Mouse (Mus musculus): ENCODE data around the gene Cacng2. TPM values are rescaled to one million over a fixed set of nuclear protein-coding genes. Genes with fewer than 3 reads are reported as not detected.

The Cacng2 gene
- under 1 TPM; 0.20 to 0.26 TPM for total RNA-seq (2021)
- long read RNA-seq, experiment 1, partial matches to known transcripts: 0 of 1 reads
- long read RNA-seq, experiment 1, other reads (novel, unspliced or antisense): 1 of 1 reads
- long read RNA-seq, experiment 2: 0 reads

DNA sequence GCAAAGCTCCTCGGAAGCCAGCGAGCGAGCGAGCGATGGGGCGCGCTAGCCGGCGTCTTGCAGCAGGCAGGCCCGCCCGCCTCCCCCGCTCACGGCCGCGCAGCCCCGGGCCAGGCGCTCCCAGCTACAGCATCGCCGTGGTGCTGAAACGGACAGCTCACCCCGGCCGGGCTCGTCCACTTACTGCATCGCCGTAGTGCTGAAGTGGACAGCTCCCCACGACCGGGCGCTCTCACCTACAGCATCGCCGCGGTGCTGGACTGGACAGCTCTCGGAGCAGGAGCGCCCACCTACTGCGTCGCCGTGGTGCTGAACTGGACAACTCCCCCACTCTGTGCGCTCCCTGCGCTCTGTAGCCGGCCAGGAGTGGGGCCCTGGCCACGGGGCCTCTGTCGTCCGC is at the start of gene Cacng2:
Gene Cacng2 (minus strand): TSS at position 325 of the 400 bp plus-strand sequence.
- DNase-seq: peak; percentile 98

- no peak for DNase-seq
Measured at GRCm38 (mm10) chr15:78169566-78169965, 49.7 kb upstream of the Cacng2 start.

GRCm38 (mm10) chr15:78165292-78165691 is 45.5 kb upstream of the Cacng2 start:
- DNase-seq: no peak

GRCm38 (mm10) chr15:78164466-78164865 is 44.6 kb upstream of the Cacng2 start:
- DNase-seq: no peak

GRCm38 (mm10) chr15:78161946-78162345 is 42.1 kb upstream of the Cacng2 start:
- DNase-seq: no peak

- no peak for DNase-seq
Measured at GRCm38 (mm10) chr15:78158335-78158734, 38.5 kb upstream of the Cacng2 start.

- peak in 1 of 2 experiments; percentile 14 for DNase-seq
Measured at GRCm38 (mm10) chr15:78157824-78158223, 38.0 kb upstream of the Cacng2 start.

- no peak for DNase-seq
Measured at GRCm38 (mm10) chr15:78157330-78157729, 37.5 kb upstream of the Cacng2 start.

DNA sequence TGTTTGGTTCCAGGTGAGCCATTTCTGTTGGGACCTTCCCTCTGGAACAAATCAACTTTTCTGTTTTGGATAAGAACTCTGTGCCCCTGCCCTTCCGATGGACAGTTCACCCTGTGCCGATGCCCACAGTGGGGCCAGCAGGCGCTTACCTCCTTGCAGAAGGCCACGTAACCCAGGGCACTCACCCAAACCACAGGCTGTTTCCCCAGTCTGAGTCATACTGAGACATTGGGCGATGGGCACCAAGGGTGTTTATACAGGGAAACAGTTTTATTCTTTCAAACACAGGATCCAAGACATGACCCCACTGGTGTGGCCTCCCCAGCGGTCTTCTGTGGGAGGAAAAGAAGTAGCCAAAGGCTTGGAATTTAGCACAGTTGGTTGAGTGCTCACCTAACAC is 35.6 kb upstream of the Cacng2 start:
- DNase-seq: no peak

DNA sequence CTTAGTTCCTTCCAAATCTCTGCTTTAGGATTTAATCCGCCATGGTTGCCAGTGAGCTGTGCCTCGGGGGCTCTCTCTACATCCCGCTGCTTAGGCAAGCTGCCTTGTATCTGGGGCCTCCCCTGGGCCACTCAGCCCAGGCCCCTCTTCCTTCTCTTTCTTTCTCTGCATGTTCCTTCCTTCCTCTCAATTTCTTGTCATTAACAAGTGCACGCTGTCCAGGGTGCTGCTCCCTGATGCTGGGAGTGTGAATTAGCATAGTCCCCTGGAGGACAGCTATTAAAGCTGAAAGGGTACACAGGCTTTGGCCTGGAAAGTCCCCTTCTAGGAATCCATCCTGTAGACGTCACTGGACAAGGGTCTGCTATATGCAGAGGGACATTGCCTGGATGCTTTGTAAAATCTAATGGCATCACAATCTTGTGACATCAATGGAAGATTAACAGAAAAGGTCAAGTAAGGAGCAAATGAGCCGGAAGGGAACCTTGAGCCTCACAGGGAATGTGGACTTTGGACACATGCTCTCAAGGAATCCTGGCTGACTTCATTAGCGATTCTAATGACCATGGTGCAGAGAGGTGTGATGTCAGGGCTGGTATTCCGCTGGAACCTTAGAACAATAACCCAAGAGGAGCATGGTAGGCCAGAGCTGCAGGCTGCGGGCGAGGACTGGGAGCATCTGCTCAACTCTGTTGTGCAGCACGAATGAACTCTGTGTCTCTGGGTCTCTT is 33.4 kb upstream of the Cacng2 start:
- no peak for DNase-seq

DNA sequence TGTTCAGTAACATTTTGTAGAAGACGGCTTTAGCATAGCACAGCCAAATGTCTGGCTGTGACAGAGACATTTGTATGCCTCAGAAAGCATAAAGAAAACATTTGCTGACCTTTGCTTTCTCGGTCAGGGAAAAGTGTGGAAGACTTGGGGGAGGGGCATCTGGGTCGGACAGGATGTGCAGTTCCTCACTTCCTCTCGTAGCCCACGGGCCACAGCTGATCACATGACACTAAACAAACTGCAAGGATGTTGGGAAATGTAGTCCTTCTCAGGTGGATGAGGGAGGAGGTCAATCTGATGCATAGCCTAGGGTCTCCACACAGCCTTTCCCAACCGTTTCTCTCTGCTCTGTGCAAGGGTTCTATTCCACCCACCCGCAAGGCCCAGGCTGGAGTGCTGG is 28.7 kb upstream of the Cacng2 start:
- DNase-seq: no peak

DNA sequence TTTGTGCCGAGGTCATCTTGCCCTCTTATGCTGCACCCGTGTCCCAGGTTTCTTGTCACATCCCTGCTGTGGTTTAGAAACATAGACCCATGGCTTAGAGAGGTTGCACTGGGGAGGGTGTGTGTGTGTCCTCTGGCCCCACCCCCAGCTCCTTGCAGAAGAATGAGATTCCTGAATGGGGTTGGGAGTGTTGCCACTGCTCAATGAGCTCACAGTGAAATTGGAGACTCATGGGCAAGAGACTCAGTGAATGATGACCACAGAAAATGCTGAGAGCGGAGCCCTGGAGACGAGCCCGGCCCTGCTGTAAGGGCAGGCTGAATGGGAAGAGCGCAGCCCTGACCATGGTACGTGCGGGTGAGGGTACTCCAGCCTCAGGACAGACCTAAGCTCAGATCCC is 20.4 kb upstream of the Cacng2 start:
- DNase-seq: no peak

DNA sequence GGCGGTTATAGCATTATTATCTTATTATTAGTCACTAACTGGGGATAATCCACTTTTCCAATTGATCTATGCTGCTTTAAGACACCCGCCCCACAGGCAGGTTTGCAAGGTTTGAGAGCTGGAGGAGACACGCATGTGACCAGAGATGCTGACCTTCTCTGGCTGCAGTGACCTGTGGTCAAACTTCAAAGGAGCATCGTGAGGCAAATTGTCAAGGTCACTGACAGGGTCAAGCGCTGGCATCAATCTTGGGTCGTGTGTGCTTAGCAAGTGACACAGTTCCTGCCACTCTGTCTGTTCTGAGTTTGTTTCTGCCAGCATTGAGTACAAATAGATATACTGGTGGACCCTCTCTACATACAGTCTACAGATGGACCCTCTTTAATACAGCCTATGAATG is 14.8 kb upstream of the Cacng2 start:
- no peak for DNase-seq

- DNase-seq: no peak
Measured at GRCm38 (mm10) chr15:78133389-78133788, 13.6 kb upstream of the Cacng2 start.

- no peak for DNase-seq
Measured at GRCm38 (mm10) chr15:78119248-78119647, 580 bp downstream of the Cacng2 start.

DNA sequence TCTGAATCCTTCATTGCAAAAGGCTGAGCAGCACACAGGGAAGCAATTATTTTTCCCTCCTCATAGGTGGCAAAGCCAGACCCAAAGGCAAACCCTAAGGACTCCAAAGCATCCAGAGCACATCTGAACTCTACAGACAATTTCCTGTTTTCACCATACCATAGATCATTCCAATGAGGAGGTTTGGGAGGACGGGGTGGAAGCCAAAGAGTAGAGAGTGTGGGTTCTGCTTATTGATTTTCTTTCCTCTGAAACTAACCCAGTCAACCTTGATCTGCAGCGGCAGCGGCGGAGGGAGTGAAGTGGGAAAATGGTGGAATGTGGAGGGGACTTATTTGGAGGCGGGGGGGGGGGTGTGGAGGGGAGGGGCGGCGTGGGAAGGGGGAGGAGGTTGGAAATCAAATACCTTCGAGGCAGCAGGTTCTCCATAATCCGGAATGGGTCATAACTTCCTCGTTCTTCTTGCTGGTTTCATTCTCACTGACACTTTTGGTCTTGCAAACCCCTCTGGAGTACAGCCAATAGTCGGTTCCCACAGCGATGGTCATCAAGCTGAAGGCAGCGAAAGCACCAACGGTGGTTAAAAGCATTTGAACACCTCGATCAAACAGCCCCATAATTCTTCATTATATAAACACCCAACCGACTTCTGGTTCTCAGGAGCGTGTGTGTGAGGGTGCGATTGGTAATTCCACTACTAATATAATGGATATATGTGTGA is 1.4 kb downstream of the Cacng2 start:
- DNase-seq: no peak

DNA sequence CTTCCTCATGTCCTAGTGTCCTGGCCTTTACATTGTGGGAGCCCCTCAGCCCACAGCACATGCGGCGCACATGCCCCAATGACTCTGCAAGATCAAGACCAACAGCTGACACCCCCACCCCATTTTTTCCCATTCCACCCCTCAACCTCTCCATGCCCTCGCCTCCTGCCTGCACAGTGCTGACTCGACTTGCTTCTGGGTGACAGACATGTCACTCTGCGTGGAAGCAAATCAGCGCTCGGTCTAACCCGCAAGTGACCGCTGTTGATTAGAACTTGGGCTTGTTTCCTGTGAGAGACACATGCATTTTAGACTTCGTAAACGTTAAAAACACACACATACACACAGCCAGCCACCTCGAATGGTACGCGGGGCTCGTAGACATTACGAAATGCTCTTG is 2.1 kb downstream of the Cacng2 start:
- no peak for DNase-seq

GRCm38 (mm10) chr15:78116936-78117335 is 2.9 kb downstream of the Cacng2 start:
- no peak for DNase-seq

GRCm38 (mm10) chr15:78116244-78116643 is 3.6 kb downstream of the Cacng2 start:
- no peak for DNase-seq

- DNase-seq: no peak
Measured at GRCm38 (mm10) chr15:78099516-78099915, 20.3 kb downstream of the Cacng2 start.

DNA sequence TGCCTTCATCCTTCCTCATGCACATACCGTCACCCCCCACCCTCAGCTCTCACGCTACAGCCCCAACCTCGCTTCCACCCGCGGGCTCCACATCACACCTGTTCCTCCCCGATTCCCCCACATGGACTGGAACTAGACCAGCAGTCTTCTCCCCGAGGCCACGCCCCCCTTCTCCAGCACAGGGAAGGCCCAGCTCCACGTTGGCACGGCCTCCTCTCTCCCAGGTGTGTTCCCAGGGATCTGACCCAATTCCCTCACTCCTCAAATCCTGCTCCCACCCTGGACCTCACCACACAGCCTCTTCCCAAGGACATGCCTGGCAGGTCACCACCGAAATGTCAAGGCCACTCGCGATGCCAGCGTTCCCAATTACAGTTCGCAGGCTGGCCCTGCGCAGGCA is 23.8 kb downstream of the Cacng2 start:
- DNase-seq: no peak

DNA sequence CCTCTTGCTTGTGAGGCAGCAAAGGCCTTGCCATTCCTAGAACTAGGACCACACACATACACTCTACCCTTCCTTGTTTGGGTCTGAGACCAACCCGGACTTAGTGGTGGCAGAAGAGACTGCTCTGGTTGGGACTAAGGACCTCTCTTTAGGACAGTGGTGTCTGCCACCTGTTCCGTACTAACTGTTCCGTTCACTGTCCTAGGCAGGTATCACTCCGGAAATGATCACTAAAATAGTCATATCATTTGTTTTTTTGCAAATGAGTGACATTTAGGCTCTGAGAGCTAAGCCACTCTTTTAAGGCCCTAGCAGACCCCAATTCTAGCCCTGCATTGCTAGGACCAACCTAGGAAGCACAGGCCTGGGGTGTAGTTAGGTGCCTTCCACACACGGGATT is 26.2 kb downstream of the Cacng2 start:
- DNase-seq: no peak

DNA sequence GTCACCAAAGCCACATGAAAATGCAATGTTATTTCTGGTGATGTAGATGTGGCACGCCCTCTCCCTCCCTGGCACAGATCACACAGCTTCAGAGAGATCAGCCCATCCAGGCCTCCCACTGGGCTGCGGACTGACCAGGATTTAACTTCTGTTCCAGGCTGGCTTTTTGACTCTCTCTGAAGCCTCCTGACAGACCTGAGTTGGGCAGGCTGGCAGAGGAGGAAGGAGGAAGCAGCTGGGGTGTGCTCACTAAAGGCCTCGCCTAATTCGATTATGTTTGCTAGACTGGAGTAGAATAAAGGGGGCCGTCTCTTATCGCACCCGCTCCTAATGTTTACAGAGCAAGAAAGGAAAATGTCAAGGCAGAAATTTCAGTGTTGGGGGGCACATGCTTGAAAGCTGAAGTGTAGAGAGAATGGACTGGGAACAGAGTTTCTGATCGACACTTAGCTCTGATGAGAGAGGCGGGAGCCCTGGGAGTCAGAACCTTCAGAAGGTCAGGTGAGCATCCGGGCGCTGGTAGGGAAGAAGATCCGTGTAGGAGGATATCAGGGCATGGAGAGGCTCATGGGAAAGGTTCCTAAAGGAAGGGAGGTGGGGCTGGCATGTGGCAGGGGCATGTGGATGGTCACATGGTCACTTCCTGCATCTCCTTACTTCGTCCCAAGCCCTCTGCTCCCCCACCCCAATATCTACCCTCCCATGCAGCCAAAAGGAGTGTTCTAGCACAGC is 36.8 kb downstream of the Cacng2 start:
- DNase-seq: no peak
